Mouse (Mus musculus) embryonic facial prominence, embryonic 11.5 days (tissue): ENCODE measurements around the gene Vamp4. TPM values are rescaled to one million over a fixed set of nuclear protein-coding genes. Genes with fewer than 3 reads are reported as not detected.
A peak's percentile ranks its signal among the peaks of the same experiment; 100 is the strongest.

ENCODE experiments used
- ATAC-seq: fragments of 200-750 bp; cut with Nextera tagmentation; replicated peaks from 2 replicates; pipeline ENCODE4 v1.8.0; 2017; ENCODE audit warnings: low read depth; ENCODE audit not compliant: insufficient number of reproducible peaks, low FRiP score, low TSS enrichment
- DNase-seq: peaks from one replicate; pipeline ENCODE4 v3.0.0-alpha.2; 2015; ENCODE audit warnings: low spot score
- H3K27ac ChIP-seq: fragments of 300-500 bp; sonication (generic); replicated peaks from 2 replicates; pipeline ENCODE4 v1.5.1; 2014; ENCODE audit warnings: mild to moderate bottlenecking, low read depth, low read length, control low read depth
- H3K27me3 ChIP-seq: fragments of 300-500 bp; sonication (generic); 2 replicates; pipeline ENCODE4 v1.6.1; 2014; ENCODE audit warnings: mild to moderate bottlenecking, low read length, moderate library complexity, mixed read lengths; ENCODE audit not compliant: control insufficient read depth, insufficient read depth
- H3K36me3 ChIP-seq: fragments of 300-500 bp; sonication (generic); replicated peaks from 2 replicates; pipeline ENCODE4 v1.6.1; 2014; ENCODE audit warnings: low read depth, mild to moderate bottlenecking, low read length, moderate library complexity, mixed read lengths; ENCODE audit not compliant: control insufficient read depth, insufficient read depth
- H3K4me1 ChIP-seq: fragments of 300-500 bp; sonication (generic); 2 replicates; pipeline ENCODE4 v1.6.1; 2014; ENCODE audit warnings: low read length, mixed read lengths; ENCODE audit not compliant: control insufficient read depth, insufficient read depth
- H3K4me2 ChIP-seq: fragments of 300-500 bp; sonication (generic); 2 replicates; pipeline ENCODE4 v1.6.1; 2014; ENCODE audit warnings: low read depth, mild to moderate bottlenecking, control low read depth, low read length, moderate library complexity
- H3K4me3 ChIP-seq: fragments of 300-500 bp; sonication (generic); 2 replicates; pipeline ENCODE4 v1.5.1; 2014; ENCODE audit warnings: low read depth, low read length, control low read depth
- H3K9ac ChIP-seq: fragments of 300-500 bp; sonication (generic); replicated peaks from 2 replicates; pipeline ENCODE4 v1.6.1; 2014; ENCODE audit warnings: mild to moderate bottlenecking, control low read depth, low read length
- H3K9me3 ChIP-seq: fragments of 300-500 bp; sonication (generic); replicated peaks from 2 replicates; pipeline ENCODE4 v1.6.1; 2016; ENCODE audit warnings: mild to moderate bottlenecking, low read length, inconsistent platforms, mixed read lengths; ENCODE audit not compliant: control insufficient read depth
- WGBS: fragments of 180-500 bp; shearing (Covaris S2); extraction: QIAGEN DNeasy Blood & Tissue Kit; methylation state at CpG from one replicate; pipeline ENCODE4 v1.1.7; 2014; 5-methylcytosine and 5-hydroxymethylcytosine counted together
- polyA plus RNA-seq: library from polyadenylated mRNA; unstranded; fragments of >200 nt; fragmentation: Nextera tagmentation; extraction: Ambion mirVana; gene quantifications from 2 replicates; pipeline ENCODE4 v1.2.1, GENCODE M21; 2014

Vamp4 gene
- polyA plus RNA-seq, 1 experiment from 2014 or later, result 82.1 TPM

GRCm38 (mm10) chr1:162548016-162548916 lies 22.0 kb upstream of the Vamp4 start, which contains the start of gene Mettl13:
TSS of gene Mettl13 (minus strand) at chr1:162548551.
- peak within 1 kb of the TSS; percentile 63 for H3K4me3 ChIP-seq
- peak within 1 kb of the TSS; percentile 72 for H3K4me2 ChIP-seq
- DNase-seq (peak; percentile 98), ATAC-seq (peak; percentile 97)
- under 1% methylated on average over 52 of the region's 52 CpGs for WGBS
- no peak within 1 kb of the TSS; the same call in 1 of the 2 replicates for H3K27ac ChIP-seq
- H3K36me3 ChIP-seq, result no peaks in the 10 kb centered on the region; the same call in 1 of the 2 replicates
- H3K9me3 ChIP-seq, result no peaks in the 10 kb centered on the region
- no peaks in the 10 kb centered on the region for H3K4me1 ChIP-seq
- peak within 1 kb of the TSS; percentile 71 for H3K9ac ChIP-seq
- H3K27me3 ChIP-seq, result no peaks in the 10 kb centered on the region

GRCm38 (mm10) chr1:162548917-162549613 lies 21.2 kb upstream of the Vamp4 start:
- ATAC-seq, result no peak
- Histone ChIP-seq H3K36me3 (no peaks in the 10 kb centered on the region; the same call in 1 of the 2 replicates), H3K4me2 (peak overlapping the region; percentile 72), H3K9ac (peak overlapping the region; percentile 51), H3K4me3 (peak overlapping the region; percentile 63), H3K4me1 (no peaks in the 10 kb centered on the region), H3K27ac (no peak overlapping the region; the same call in 1 of the 2 replicates), H3K27me3 (no peaks in the 10 kb centered on the region), H3K9me3 (no peaks in the 10 kb centered on the region)
- WGBS, result 67% methylated on average over 10 of the region's 10 CpGs
- DNase-seq, result no peak

- H3K27me3 ChIP-seq, result no peaks in the 10 kb centered on the region
- H3K9me3 ChIP-seq, result no peaks in the 10 kb centered on the region
- H3K27ac ChIP-seq, result no peak overlapping the region
- H3K9ac ChIP-seq, result no peak overlapping the region
- no peak overlapping the region for H3K4me2 ChIP-seq
- no peaks in the 10 kb centered on the region; the same call in 1 of the 2 replicates for H3K36me3 ChIP-seq
- ATAC-seq (no peak), DNase-seq (peak; percentile 56)
- 75% methylated on average over 5 of the region's 5 CpGs for WGBS
- H3K4me3 ChIP-seq, result no peak overlapping the region
- no peaks in the 10 kb centered on the region for H3K4me1 ChIP-seq
These were observed 20.6 kb upstream of the Vamp4 start for GRCm38 (mm10) chr1:162549615-162550283.

GRCm38 (mm10) chr1:162552956-162553355 lies 17.4 kb upstream of the Vamp4 start:
- Histone ChIP-seq H3K27me3 (no peaks in the 10 kb centered on the region), H3K4me3 (no peak overlapping the region), H3K4me2 (no peak overlapping the region), H3K9me3 (no peaks in the 10 kb centered on the region), H3K36me3 (no peaks in the 10 kb centered on the region), H3K27ac (no peak overlapping the region), H3K4me1 (no peaks in the 10 kb centered on the region), H3K9ac (no peak overlapping the region)
- ATAC-seq (no peak), DNase-seq (no peak)
- 90% methylated on average over 9 of the region's 9 CpGs for WGBS

- no peaks in the 10 kb centered on the region for H3K27me3 ChIP-seq
- no peak overlapping the region for H3K4me2 ChIP-seq
- no peak overlapping the region for H3K4me3 ChIP-seq
- WGBS, result 87% methylated on average over 3 of the region's 3 CpGs
- no peaks in the 10 kb centered on the region for H3K9me3 ChIP-seq
- H3K36me3 ChIP-seq, result no peaks in the 10 kb centered on the region
- H3K27ac ChIP-seq, result no peak overlapping the region
- no peaks in the 10 kb centered on the region for H3K4me1 ChIP-seq
- no peak overlapping the region for H3K9ac ChIP-seq
- no peak for ATAC-seq
- DNase-seq, result no peak
These were observed 16.1 kb upstream of the Vamp4 start for GRCm38 (mm10) chr1:162554193-162554592.

- no peak for DNase-seq
- ATAC-seq, result no peak
- Histone ChIP-seq H3K9me3 (no peaks in the 10 kb centered on the region), H3K27me3 (no peaks in the 10 kb centered on the region), H3K36me3 (no peaks in the 10 kb centered on the region), H3K9ac (no peak overlapping the region), H3K4me3 (no peak overlapping the region), H3K27ac (no peak overlapping the region), H3K4me2 (no peak overlapping the region), H3K4me1 (no peaks in the 10 kb centered on the region; the same call in 1 of the 2 replicates)
- WGBS, result 84% methylated on average over 1 of the region's 1 CpGs
These were observed 7.1 kb upstream of the Vamp4 start for GRCm38 (mm10) chr1:162563236-162563635.

GRCm38 (mm10) chr1:162564992-162565391 lies 5.3 kb upstream of the Vamp4 start:
- Histone ChIP-seq H3K9ac (no peak overlapping the region), H3K9me3 (no peaks in the 10 kb centered on the region), H3K4me2 (no peak overlapping the region), H3K27me3 (no peaks in the 10 kb centered on the region), H3K4me1 (no peaks in the 10 kb centered on the region; the same call in 1 of the 2 replicates), H3K4me3 (no peak overlapping the region), H3K27ac (no peak overlapping the region), H3K36me3 (no peaks in the 10 kb centered on the region)
- no peak for DNase-seq
- 58% methylated on average over 3 of the region's 3 CpGs for WGBS
- ATAC-seq, result no peak
